Mouse (Mus musculus): ENCODE measurements around the gene Ppp1r9b. TPM values are rescaled to one million over a fixed set of nuclear protein-coding genes. Genes with fewer than 3 reads are reported as not detected.

Gene Ppp1r9b
- polyA plus RNA-seq, 1 experiment from 2014 or later = 19.4 TPM

DNA sequence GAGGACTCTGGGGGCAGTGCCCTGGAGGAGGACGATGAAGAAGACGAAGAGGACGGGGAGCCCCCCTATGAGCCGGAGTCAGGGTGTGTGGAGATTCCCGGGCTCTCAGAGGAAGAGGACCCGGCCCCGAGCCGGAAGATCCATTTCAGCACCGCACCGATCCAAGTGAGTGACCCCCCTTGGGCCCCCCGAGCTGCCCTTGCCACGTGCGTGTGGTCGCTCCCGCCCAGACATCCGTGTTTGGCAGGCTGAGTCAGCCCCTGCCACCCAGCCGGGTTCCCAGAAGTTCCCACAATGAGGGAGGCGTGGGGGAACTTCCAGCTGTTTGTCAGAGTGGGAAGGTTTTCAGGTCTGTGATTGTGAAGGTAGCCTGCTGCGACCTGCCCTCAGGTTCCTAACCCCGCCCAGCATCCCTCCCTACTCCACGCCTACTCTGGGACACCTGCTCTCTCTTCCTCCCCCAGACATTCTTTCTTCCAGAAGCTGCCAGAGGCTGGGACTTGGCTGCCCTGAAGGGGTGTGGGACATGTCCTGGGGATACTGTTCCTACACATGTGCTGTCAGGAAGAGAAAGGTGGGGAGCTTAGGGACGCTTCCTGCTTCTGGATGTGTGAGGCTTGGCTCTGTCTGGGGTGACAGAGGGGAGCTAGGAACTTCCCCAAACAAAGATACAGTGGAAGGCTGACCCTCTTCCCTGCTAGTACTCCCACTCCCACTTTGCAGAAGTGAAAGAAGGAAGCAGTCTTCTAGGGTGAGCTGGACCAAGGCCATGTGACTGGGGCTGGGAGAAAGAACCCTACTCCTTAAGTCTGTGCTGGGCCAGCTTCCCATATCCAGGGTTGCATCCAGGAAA, 2.1 kb downstream of the Ppp1r9b start:
- peaks cover 51% of the 10 kb centered on the region for H3K4me1 ChIP-seq (ENCODE audit: control insufficient read depth, insufficient read depth, low read length)
- peak overlapping the region; percentile 90 for H3K4me3 ChIP-seq (ENCODE audit: low read depth, low read length)
- H3K27me3 ChIP-seq (ENCODE audit: control insufficient read depth, insufficient read depth, low read depth, low read length) = no peaks in the 10 kb centered on the region

DNA sequence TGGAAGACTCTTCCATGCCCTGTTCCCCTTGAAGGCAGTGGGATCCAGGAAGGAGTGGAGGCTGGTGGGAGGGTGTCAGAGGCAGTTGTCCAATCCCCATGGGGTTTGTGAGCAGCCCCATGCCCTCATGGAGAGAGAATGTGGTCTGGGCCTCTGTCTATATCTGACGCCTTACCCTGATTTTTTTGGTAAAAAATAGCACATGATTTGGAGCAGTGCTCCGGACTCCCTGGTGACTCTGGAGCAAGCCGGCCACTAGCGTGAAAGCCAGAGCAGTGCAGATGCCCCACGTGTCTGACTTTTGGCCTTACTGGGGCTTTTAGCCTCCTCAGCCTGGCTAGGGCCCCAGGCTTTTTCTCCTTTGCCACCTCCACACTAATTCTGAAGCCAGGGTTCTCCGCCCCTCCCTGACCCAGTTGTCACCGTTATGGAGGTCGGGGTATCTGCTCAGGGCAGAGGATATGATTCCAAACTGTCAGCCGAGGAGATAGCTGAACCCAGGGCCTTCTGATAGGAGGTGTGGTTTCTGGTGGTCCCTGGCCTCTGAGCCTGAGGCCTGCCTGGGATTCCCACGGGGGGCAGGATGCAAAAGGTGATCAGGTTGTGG, 3.5 kb downstream of the Ppp1r9b start:
- peak overlapping the region; percentile 97 for H3K4me2 ChIP-seq (ENCODE audit: low read length)
- H3K9me3 ChIP-seq (replicated peaks; ENCODE audit: control insufficient read depth, low read length, poor library complexity, severe bottlenecking) = no peaks in the 10 kb centered on the region
- 39% methylated on average over 10 of the region's 10 CpGs for WGBS
- H3K4me3 ChIP-seq (ENCODE audit: low read depth, low read length) = peak overlapping the region; percentile 90
- no peak for ATAC-seq
- no peak overlapping the region for H3K27ac ChIP-seq (ENCODE audit: low read length)
- peak overlapping the region; percentile 91 for H3K9ac ChIP-seq (ENCODE audit: low read depth, low read length)
- peaks cover 42% of the 10 kb centered on the region for H3K4me1 ChIP-seq (ENCODE audit: control insufficient read depth, insufficient read depth, low read length)
- no peaks in the 10 kb centered on the region for H3K27me3 ChIP-seq (ENCODE audit: control insufficient read depth, insufficient read depth, low read depth, low read length)
- H3K36me3 ChIP-seq (ENCODE audit: control insufficient read depth, insufficient read depth, low read length) = peaks cover 18% of the 10 kb centered on the region

More for the DNA sequence above, 2.1 kb downstream of the Ppp1r9b start:
- peak overlapping the region; percentile 97 for H3K4me2 ChIP-seq (ENCODE audit: low read length)
- ATAC-seq = no peak
- under 1% methylated on average over 21 of the region's 22 CpGs for WGBS
- no peaks in the 10 kb centered on the region for H3K9me3 ChIP-seq (replicated peaks; ENCODE audit: control insufficient read depth, low read length, poor library complexity, severe bottlenecking)
- H3K36me3 ChIP-seq (ENCODE audit: control insufficient read depth, insufficient read depth, low read length) = peaks cover 6% of the 10 kb centered on the region
- no peak overlapping the region; the same call in 1 of the 2 replicates for H3K27ac ChIP-seq (ENCODE audit: low read length)
- H3K9ac ChIP-seq (ENCODE audit: low read depth, low read length) = peak overlapping the region; percentile 91

DNA sequence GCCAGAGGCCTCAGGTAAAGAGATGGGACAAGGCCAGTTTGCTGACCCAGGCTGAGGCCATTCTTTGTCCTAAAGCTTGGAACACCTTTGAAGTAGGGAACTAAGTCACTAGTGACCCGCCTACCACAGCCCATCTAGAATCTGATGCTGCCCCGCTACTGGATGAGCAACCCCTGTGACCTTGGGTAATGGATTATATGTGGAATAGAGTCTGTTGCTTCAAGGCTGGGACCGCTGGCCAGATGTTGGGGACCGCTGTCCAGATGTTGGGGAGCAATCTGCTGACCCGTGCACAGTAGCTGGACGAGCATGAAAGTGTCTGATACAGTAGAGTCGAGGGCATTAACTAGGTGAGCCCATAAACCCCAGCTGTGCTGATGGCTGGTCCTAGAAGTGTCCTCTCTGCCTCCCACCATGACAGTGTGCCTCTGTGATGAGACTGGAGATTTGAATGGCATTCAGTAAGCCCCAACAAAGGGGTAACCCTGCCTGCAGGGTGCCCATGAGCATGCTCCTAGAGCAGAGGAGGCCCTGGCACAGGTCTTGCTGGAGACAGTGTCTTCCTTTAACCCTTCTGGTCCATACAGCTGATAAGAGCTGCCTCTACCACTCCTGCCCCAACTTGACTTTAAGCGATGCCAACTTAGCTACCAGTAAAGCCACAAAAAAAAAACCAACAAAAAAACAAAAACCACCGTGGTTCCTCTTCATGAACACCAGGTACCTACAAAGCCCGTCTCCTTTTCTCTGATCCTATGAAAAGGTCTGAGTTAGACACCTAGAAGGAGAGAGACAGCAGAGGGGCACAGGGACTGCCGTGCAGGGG, 4.3 kb downstream of the Ppp1r9b start:
- peak overlapping the region; percentile 91 for H3K9ac ChIP-seq (ENCODE audit: low read depth, low read length)
- peak overlapping the region; percentile 97 for H3K4me2 ChIP-seq (ENCODE audit: low read length)
- peaks cover 22% of the 10 kb centered on the region for H3K36me3 ChIP-seq (ENCODE audit: control insufficient read depth, insufficient read depth, low read length)
- H3K27me3 ChIP-seq (ENCODE audit: control insufficient read depth, insufficient read depth, low read depth, low read length) = no peaks in the 10 kb centered on the region
- 80% methylated on average over 11 of the region's 11 CpGs for WGBS
- H3K9me3 ChIP-seq (replicated peaks; ENCODE audit: control insufficient read depth, low read length, poor library complexity, severe bottlenecking) = no peaks in the 10 kb centered on the region
- H3K4me1 ChIP-seq (ENCODE audit: control insufficient read depth, insufficient read depth, low read length) = peaks cover 38% of the 10 kb centered on the region
- no peak for ATAC-seq
- H3K27ac ChIP-seq (ENCODE audit: low read length) = no peak overlapping the region
- peak overlapping the region; percentile 90 for H3K4me3 ChIP-seq (ENCODE audit: low read depth, low read length)

DNA sequence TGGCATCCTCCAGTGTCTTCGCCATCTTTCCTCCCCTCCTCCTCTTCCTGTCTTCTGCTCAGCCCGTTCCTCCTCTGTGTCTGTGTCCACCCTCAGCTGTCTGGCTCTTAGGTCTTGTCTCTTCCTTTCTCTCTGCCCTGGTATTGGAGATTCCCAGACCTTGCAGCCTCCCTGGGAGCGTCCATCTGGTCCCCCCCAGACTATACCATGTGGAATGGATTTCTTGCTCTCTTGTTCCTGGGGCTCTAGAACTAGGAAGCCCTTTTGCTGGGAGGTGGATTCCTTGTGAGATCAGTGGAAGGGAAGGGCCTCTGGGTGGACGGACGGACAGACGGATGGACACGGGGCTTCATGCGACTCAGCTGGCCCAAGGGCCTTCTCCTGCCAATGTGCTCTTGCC, 5.3 kb downstream of the Ppp1r9b start:
- WGBS = 86% methylated on average over 8 of the region's 8 CpGs
- no peak overlapping the region; the same call in 1 of the 2 replicates for H3K9ac ChIP-seq (ENCODE audit: low read depth, low read length)
- no peak overlapping the region for H3K27ac ChIP-seq (ENCODE audit: low read length)
- H3K4me1 ChIP-seq (ENCODE audit: control insufficient read depth, insufficient read depth, low read length) = peaks cover 38% of the 10 kb centered on the region
- H3K9me3 ChIP-seq (replicated peaks; ENCODE audit: control insufficient read depth, low read length, poor library complexity, severe bottlenecking) = no peaks in the 10 kb centered on the region
- peaks cover 22% of the 10 kb centered on the region for H3K36me3 ChIP-seq (ENCODE audit: control insufficient read depth, insufficient read depth, low read length)
- H3K4me3 ChIP-seq (ENCODE audit: low read depth, low read length) = no peak overlapping the region
- peak overlapping the region; percentile 97 for H3K4me2 ChIP-seq (ENCODE audit: low read length)
- H3K27me3 ChIP-seq (ENCODE audit: control insufficient read depth, insufficient read depth, low read depth, low read length) = no peaks in the 10 kb centered on the region
- ATAC-seq = no peak

DNA sequence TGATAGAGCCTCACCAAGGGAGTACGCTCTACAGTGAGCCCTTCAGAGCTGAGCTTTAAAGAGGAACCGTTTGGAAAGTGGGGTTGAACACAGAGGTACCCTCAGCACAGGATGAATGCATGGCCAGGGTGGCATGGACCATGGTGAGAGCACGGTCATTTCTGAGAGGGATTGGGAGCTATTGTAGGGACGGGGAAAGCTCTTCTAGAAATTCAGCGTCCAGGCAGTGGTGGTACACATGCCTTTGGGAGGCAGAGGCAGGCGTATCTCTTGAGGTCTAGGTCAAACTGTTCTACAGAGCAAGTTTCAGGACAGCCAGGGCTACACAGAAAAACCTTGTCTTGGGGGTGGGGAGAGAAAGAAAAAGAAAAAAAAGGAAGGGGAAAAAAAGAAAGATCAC, 6.1 kb downstream of the Ppp1r9b start:
- Histone ChIP-seq H3K4me1 (ENCODE audit: control insufficient read depth, insufficient read depth, low read length) (peaks cover 38% of the 10 kb centered on the region), H3K4me3 (ENCODE audit: low read depth, low read length) (no peak overlapping the region), H3K36me3 (ENCODE audit: control insufficient read depth, insufficient read depth, low read length) (peaks cover 28% of the 10 kb centered on the region), H3K9me3 (replicated peaks; ENCODE audit: control insufficient read depth, low read length, poor library complexity, severe bottlenecking) (no peaks in the 10 kb centered on the region), H3K27me3 (ENCODE audit: control insufficient read depth, insufficient read depth, low read depth, low read length) (no peaks in the 10 kb centered on the region), H3K9ac (ENCODE audit: low read depth, low read length) (no peak overlapping the region), H3K4me2 (ENCODE audit: low read length) (no peak overlapping the region), H3K27ac (ENCODE audit: low read length) (no peak overlapping the region)
- ATAC-seq = no peak
- WGBS = 91% methylated on average over 6 of the region's 6 CpGs

DNA sequence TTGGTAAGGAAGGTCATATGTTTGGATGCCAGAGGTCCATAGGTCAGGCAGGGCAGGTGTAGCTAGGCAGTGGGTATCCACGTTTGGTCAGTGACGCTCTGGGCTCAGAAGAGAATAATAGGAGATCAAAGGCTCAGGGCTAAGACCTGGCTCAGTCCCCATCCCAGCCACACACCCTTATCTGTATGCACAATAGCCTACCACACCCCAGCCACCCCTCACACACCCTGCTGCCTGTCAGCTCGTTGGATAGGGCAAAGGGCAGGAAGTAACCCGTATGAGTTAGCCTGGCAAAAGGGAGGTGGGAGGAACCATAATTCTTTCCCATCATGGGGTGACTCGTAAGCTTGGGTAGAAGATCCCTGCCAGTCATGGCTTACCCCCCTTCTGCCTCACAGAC, 6.8 kb downstream of the Ppp1r9b start:
- no peak for ATAC-seq
- H3K4me2 ChIP-seq (ENCODE audit: low read length) = no peak overlapping the region
- H3K4me3 ChIP-seq (ENCODE audit: low read depth, low read length) = no peak overlapping the region
- H3K27ac ChIP-seq (ENCODE audit: low read length) = no peak overlapping the region
- H3K9me3 ChIP-seq (replicated peaks; ENCODE audit: control insufficient read depth, low read length, poor library complexity, severe bottlenecking) = no peaks in the 10 kb centered on the region
- H3K4me1 ChIP-seq (ENCODE audit: control insufficient read depth, insufficient read depth, low read length) = peaks cover 38% of the 10 kb centered on the region
- 76% methylated on average over 5 of the region's 5 CpGs for WGBS
- H3K27me3 ChIP-seq (ENCODE audit: control insufficient read depth, insufficient read depth, low read depth, low read length) = no peaks in the 10 kb centered on the region
- H3K9ac ChIP-seq (ENCODE audit: low read depth, low read length) = no peak overlapping the region
- H3K36me3 ChIP-seq (ENCODE audit: control insufficient read depth, insufficient read depth, low read length) = peaks cover 34% of the 10 kb centered on the region

DNA sequence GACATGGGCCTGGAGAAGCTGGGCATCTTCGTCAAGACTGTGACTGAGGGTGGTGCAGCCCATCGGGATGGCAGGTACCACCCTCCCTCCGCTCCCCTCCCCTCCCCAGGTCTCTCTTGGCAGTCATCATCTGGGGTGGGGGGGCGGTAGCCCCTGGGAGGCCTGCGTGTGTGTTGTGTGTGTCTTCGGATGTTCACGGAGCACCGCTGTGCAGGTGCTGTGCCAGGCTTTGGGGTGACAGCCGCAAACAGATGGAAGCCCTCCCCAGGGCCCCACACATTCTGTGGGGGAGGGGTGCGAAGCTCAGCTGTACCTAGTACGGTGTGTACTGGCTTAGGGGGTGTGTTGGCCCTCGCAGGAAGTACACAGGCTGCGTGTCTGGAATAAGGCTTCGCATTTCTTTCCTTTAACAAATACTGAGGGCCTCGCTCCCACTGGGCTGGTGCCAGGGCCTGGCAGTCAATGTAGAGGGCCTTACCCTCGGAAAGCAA, 7.3 kb downstream of the Ppp1r9b start:
- H3K27ac ChIP-seq (ENCODE audit: low read length) = no peak overlapping the region
- H3K4me2 ChIP-seq (ENCODE audit: low read length) = no peak overlapping the region
- no peak for ATAC-seq
- no peaks in the 10 kb centered on the region for H3K9me3 ChIP-seq (replicated peaks; ENCODE audit: control insufficient read depth, low read length, poor library complexity, severe bottlenecking)
- no peak overlapping the region for H3K4me3 ChIP-seq (ENCODE audit: low read depth, low read length)
- H3K4me1 ChIP-seq (ENCODE audit: control insufficient read depth, insufficient read depth, low read length) = peaks cover 36% of the 10 kb centered on the region
- H3K9ac ChIP-seq (ENCODE audit: low read depth, low read length) = no peak overlapping the region
- 71% methylated on average over 16 of the region's 16 CpGs for WGBS
- H3K27me3 ChIP-seq (ENCODE audit: control insufficient read depth, insufficient read depth, low read depth, low read length) = no peaks in the 10 kb centered on the region
- peaks cover 36% of the 10 kb centered on the region for H3K36me3 ChIP-seq (ENCODE audit: control insufficient read depth, insufficient read depth, low read length)

DNA sequence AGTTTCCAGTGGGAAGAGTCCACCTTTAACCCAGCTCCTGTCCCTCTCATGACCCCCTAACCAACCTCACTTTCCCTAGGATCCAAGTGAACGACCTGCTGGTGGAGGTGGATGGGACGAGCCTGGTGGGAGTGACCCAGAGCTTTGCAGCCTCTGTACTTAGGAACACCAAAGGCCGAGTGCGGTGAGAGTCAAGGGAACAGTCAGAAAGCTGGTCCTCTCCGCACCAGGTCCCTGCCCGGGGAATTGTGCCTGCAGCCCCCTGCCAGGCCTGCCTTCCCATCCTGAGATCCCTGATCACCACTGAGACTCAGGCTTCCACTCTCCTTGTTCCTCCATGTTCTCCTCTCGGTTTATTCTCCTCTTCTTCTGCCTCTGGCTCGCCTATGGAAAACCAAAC, 9.3 kb downstream of the Ppp1r9b start:
- Histone ChIP-seq H3K4me3 (ENCODE audit: low read depth, low read length) (no peak overlapping the region), H3K9me3 (replicated peaks; ENCODE audit: control insufficient read depth, low read length, poor library complexity, severe bottlenecking) (no peaks in the 10 kb centered on the region), H3K36me3 (ENCODE audit: control insufficient read depth, insufficient read depth, low read length) (peaks cover 46% of the 10 kb centered on the region), H3K4me2 (ENCODE audit: low read length) (no peak overlapping the region), H3K9ac (ENCODE audit: low read depth, low read length) (no peak overlapping the region), H3K27me3 (ENCODE audit: control insufficient read depth, insufficient read depth, low read depth, low read length) (no peaks in the 10 kb centered on the region), H3K27ac (ENCODE audit: low read length) (no peak overlapping the region; the same call in 1 of the 2 replicates), H3K4me1 (ENCODE audit: control insufficient read depth, insufficient read depth, low read length) (peaks cover 16% of the 10 kb centered on the region)
- 79% methylated on average over 8 of the region's 8 CpGs for WGBS
- no peak for ATAC-seq
